Mouse (Mus musculus) cerebellum, adult 2 months (tissue): ENCODE results near the gene Fam120a. TPM values are rescaled to one million over a fixed set of nuclear protein-coding genes. Genes with fewer than 3 reads are reported as not detected.

Source experiments
- DNase-seq, 2 experiments: peaks; one replicate each; pipeline ENCODE4 v3.0.0; 2021
- H3K27ac ChIP-seq: fragments of 200-500 bp; 2 replicates; pipeline ENCODE4 v1.5.1; 2012; ENCODE audit warnings: low read length, control low read depth, inconsistent platforms; ENCODE audit not compliant: insufficient read depth
- H3K27me3 ChIP-seq: fragments of 200-500 bp; 2 replicates; pipeline ENCODE4 v1.6.1; 2012; ENCODE audit warnings: inconsistent platforms, mild to moderate bottlenecking, low read length, moderate library complexity; ENCODE audit not compliant: control insufficient read depth, insufficient read depth
- H3K4me1 ChIP-seq: fragments of 200-500 bp; 2 replicates; pipeline ENCODE4 v1.6.1; 2011; ENCODE audit warnings: low read length; ENCODE audit not compliant: control insufficient read depth, insufficient read depth
- H3K4me3 ChIP-seq: fragments of 200-500 bp; replicated peaks from 2 replicates; pipeline ENCODE3; 2011; ENCODE audit warnings: mild to moderate bottlenecking, low read depth, low read length, control low read depth; ENCODE audit not compliant: insufficient read depth
- CTCF ChIP-seq: fragments of 200-500 bp; IDR thresholded peaks from 2 replicates; pipeline ENCODE4 v1.5.1; 2011; ENCODE audit warnings: low read depth, mild to moderate bottlenecking, control low read depth, low read length, moderate library complexity, borderline replicate concordance; ENCODE audit not compliant: insufficient read depth
- POLR2A ChIP-seq: fragments of 200-500 bp; IDR thresholded peaks from 2 replicates; pipeline ENCODE4 v1.6.1; 2011; ENCODE audit warnings: low read length, control low read depth, borderline replicate concordance; ENCODE audit not compliant: insufficient read depth
- WGBS: fragments of 180-500 bp; shearing (Covaris S2); methylation state at CpG from one replicate; pipeline ENCODE4 v1.1.7; 2018; 5-methylcytosine and 5-hydroxymethylcytosine counted together
- polyA plus RNA-seq: library from polyadenylated mRNA; depleted of rRNA; stranded (reverse); fragments of >200 nt; gene quantifications from 2 replicates; pipeline ENCODE4 v1.2.3, GENCODE M21; 2012

The Fam120a gene
- polyA plus RNA-seq, 1 experiment = 64.4 TPM

GRCm38 (mm10) chr13:48973231-48973630 lies 5.4 kb upstream of the Fam120a start:
- H3K27me3 ChIP-seq = no peaks in the 10 kb centered on the region
- no peak for DNase-seq
- no peaks in the 10 kb centered on the region; the same call in 1 of the 2 replicates for H3K4me1 ChIP-seq
- 75% methylated on average over 5 of the region's 5 CpGs for WGBS
- H3K27ac ChIP-seq = no peak overlapping the region
- TF ChIP-seq POLR2A (no peak), CTCF (no peak)
- H3K4me3 ChIP-seq = no peak overlapping the region

GRCm38 (mm10) chr13:48971033-48971432 lies 3.2 kb upstream of the Fam120a start:
- no peaks in the 10 kb centered on the region for H3K27me3 ChIP-seq
- no peaks in the 10 kb centered on the region; the same call in none of the 2 replicates for H3K4me1 ChIP-seq
- no peak for TF ChIP-seq CTCF
- TF ChIP-seq POLR2A = no peak
- H3K4me3 ChIP-seq = no peak overlapping the region
- no peak for DNase-seq
- 70% methylated on average over 5 of the region's 5 CpGs for WGBS
- H3K27ac ChIP-seq = no peak overlapping the region

- no peak for DNase-seq
- Histone ChIP-seq H3K4me1 (peaks cover 2% of the 10 kb centered on the region), H3K4me3 (no peak overlapping the region), H3K27ac (no peak overlapping the region), H3K27me3 (no peaks in the 10 kb centered on the region)
- no peak for TF ChIP-seq POLR2A
- no peak for TF ChIP-seq CTCF
- WGBS = 75% methylated on average over 13 of the region's 13 CpGs
Measured at GRCm38 (mm10) chr13:48970566-48970965, 2.7 kb upstream of the Fam120a start.

GRCm38 (mm10) chr13:48968750-48969088 lies 902 bp upstream of the Fam120a start:
- WGBS = 6% methylated on average over 7 of the region's 7 CpGs
- peaks cover 8% of the 10 kb centered on the region for H3K4me1 ChIP-seq

GRCm38 (mm10) chr13:48966851-48967821 lies 681 bp downstream of the Fam120a start:
- WGBS = under 1% methylated on average over 58 of the region's 58 CpGs
- H3K4me1 ChIP-seq = peaks cover 11% of the 10 kb centered on the region
- H3K27ac ChIP-seq = peak overlapping the region; percentile 77
- peak overlapping the region; percentile 75 for H3K4me3 ChIP-seq
- H3K27me3 ChIP-seq = no peaks in the 10 kb centered on the region
- peak; percentile 69 to 74 for DNase-seq
- TF ChIP-seq POLR2A (peak; percentile 21; the same call in 1 of the 2 replicates), CTCF (no peak)

More at GRCm38 (mm10) chr13:48968750-48969088, 902 bp upstream of the Fam120a start:
- Histone ChIP-seq H3K4me3 (peak overlapping the region; percentile 100), H3K27me3 (no peaks in the 10 kb centered on the region), H3K27ac (peak overlapping the region; percentile 99)
- TF ChIP-seq CTCF (no peak), POLR2A (no peak)
- no peak for DNase-seq

GRCm38 (mm10) chr13:48965559-48966525 lies 2.0 kb downstream of the Fam120a start:
- peak; percentile 29 to 47 for DNase-seq
- Histone ChIP-seq H3K4me3 (peak overlapping the region; percentile 75), H3K27ac (peak overlapping the region; percentile 5; the same call in 1 of the 2 replicates), H3K27me3 (no peaks in the 10 kb centered on the region), H3K4me1 (peaks cover 11% of the 10 kb centered on the region)
- WGBS = 3% methylated on average over 7 of the region's 7 CpGs
- 0 out of 2 replicates have a peak, but pooled peaks have one; percentile 18 for TF ChIP-seq CTCF
- no peak for TF ChIP-seq POLR2A

- no peaks in the 10 kb centered on the region for H3K27me3 ChIP-seq
- H3K4me3 ChIP-seq = no peak overlapping the region
- 36% methylated on average over 4 of the region's 4 CpGs for WGBS
- no peak for TF ChIP-seq POLR2A
- no peak for TF ChIP-seq CTCF
- no peak overlapping the region for H3K27ac ChIP-seq
- no peak for DNase-seq
- peaks cover 11% of the 10 kb centered on the region for H3K4me1 ChIP-seq
Measured at GRCm38 (mm10) chr13:48964850-48965249, 3.0 kb downstream of the Fam120a start.
